Mouse (Mus musculus) hindbrain, embryonic 10.5 days (tissue): Measurements from ENCODE around the gene Tmed8. TPM values are rescaled to one million over a fixed set of nuclear protein-coding genes. Genes with fewer than 3 reads are reported as not detected.

Experiments
- DNase-seq: peaks from one replicate; pipeline ENCODE4 v3.0.0-alpha.2; 2017; ENCODE audit warnings: low spot score
- H3K27ac ChIP-seq: fragments of 300-500 bp; sonication (generic); 2 replicates; pipeline ENCODE4 v1.5.1; 2016; ENCODE audit warnings: mild to moderate bottlenecking, moderate library complexity
- H3K27me3 ChIP-seq: fragments of 300-500 bp; sonication (generic); 2 replicates; pipeline ENCODE4 v1.6.1; 2016; ENCODE audit warnings: mild to moderate bottlenecking; ENCODE audit not compliant: poor library complexity, insufficient read depth, severe bottlenecking
- H3K36me3 ChIP-seq: fragments of 300-500 bp; sonication (generic); 2 replicates; pipeline ENCODE4 v1.6.1; 2016; ENCODE audit warnings: mild to moderate bottlenecking, moderate library complexity
- H3K4me1 ChIP-seq: fragments of 300-500 bp; sonication (generic); replicated peaks from 2 replicates; pipeline ENCODE4 v1.6.1; 2016; ENCODE audit warnings: mild to moderate bottlenecking
- H3K4me3 ChIP-seq: fragments of 300-500 bp; sonication (generic); 2 replicates; pipeline ENCODE4 v1.5.1; 2016; ENCODE audit warnings: mild to moderate bottlenecking, moderate library complexity
- H3K9me3 ChIP-seq: fragments of 300-500 bp; sonication (generic); 2 replicates; pipeline ENCODE4 v1.6.1; 2016; ENCODE audit warnings: mild to moderate bottlenecking, moderate library complexity
- WGBS: fragments of 180-500 bp; shearing (Covaris S2); methylation state at CpG from one replicate; pipeline ENCODE4 v1.1.7; 2016; 5-methylcytosine and 5-hydroxymethylcytosine counted together
- polyA plus RNA-seq: library from polyadenylated mRNA; unstranded; fragments of >200 nt; fragmentation: Nextera tagmentation; extraction: Ambion mirVana; gene quantifications from 2 replicates; pipeline ENCODE4 v1.2.1, GENCODE M21; 2016

Tmed8 gene
- polyA plus RNA-seq, 1 experiment from 2014 or later, result 3.8 TPM

DNA sequence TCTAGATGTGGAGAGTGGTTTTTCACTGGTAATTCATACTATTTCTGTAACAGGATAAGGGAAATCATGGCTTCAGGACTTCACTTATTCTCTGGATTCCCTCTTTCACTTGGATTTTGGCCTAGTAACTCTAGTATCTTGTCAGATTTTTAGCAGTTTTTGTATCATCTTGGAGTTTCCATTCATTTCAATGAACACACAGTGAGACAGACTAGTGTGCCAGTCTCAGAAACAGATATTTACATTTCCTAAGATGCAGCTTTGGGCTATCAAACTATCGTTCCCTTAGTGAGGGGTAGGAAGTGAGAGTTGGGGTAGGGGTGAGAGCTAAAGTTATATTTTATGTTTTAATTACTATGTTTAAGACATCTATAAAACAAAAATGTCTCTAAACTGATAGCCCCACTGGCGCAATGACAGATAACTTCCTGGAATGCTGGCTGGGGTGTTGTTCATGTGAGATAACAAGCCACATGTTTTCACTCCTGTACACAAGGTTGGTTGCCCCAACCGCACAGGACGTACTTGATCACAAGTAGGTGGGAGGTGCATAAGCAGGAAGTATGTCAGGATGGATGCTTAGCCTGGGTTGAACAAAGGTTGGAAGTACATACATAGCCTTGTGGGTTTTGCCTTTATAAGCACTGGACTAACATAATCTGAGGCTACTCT lies 78.2 kb downstream of the Tmed8 start:
- Histone ChIP-seq H3K4me1 (no peaks in the 10 kb centered on the region), H3K9me3 (no peaks in the 10 kb centered on the region), H3K27ac (no peak overlapping the region), H3K27me3 (no peaks in the 10 kb centered on the region), H3K36me3 (peaks cover 65% of the 10 kb centered on the region), H3K4me3 (no peak overlapping the region)
- 95% methylated on average over 4 of the region's 4 CpGs for WGBS
- no peak for DNase-seq

Other genes with a start within 250 kb of the Tmed8 start
- 0.14 and 0.75 TPM in 2 replicates for gene Zdhhc22, start 210.0 kb downstream of the Tmed8 start, polyA plus RNA-seq
- gene Tmem63c, start 179.1 kb downstream of the Tmed8 start, polyA plus RNA-seq, result 0.10 and 0.35 TPM in 2 replicates
- 0.27 and 0.35 TPM in 2 replicates for gene Ngb, start 97.9 kb downstream of the Tmed8 start, polyA plus RNA-seq
- gene Gstz1, start 53.3 kb downstream of the Tmed8 start, polyA plus RNA-seq, result 29.3 and 32.9 TPM in 2 replicates
- 15.3 and 15.4 TPM in 2 replicates for gene Pomt2, start 52.5 kb downstream of the Tmed8 start, polyA plus RNA-seq
- 1.2 and 1.6 TPM in 2 replicates for gene Samd15, start 731 bp downstream of the Tmed8 start, polyA plus RNA-seq
- gene Noxred1, start 38.3 kb upstream of the Tmed8 start, polyA plus RNA-seq, result 0.50 and 1.4 TPM in 2 replicates
- gene Vipas39, start 65.8 kb upstream of the Tmed8 start, polyA plus RNA-seq, result 52.6 and 67.0 TPM in 2 replicates
- gene Ahsa1, start 66.0 kb upstream of the Tmed8 start, polyA plus RNA-seq, result 230 and 269 TPM in 2 replicates
- gene Ism2, start 99.3 kb upstream of the Tmed8 start, polyA plus RNA-seq, result 0.84 and 1.5 TPM in 2 replicates
- gene Sptlc2, start 187.9 kb upstream of the Tmed8 start, polyA plus RNA-seq, result 55.8 and 59.0 TPM in 2 replicates
- 295 and 311 TPM in 2 replicates for gene Slirp, start 243.4 kb upstream of the Tmed8 start, polyA plus RNA-seq
- gene Alkbh1, start 243.6 kb upstream of the Tmed8 start, polyA plus RNA-seq, result 47.6 and 61.6 TPM in 2 replicates